Mouse (Mus musculus): ENCODE measurements around the gene Gm20683. TPM values are rescaled to one million over a fixed set of nuclear protein-coding genes. Genes with fewer than 3 reads are reported as not detected.

Gm20683 gene
- polyA plus RNA-seq, 1 experiment from 2014 or later: 0.86 TPM

GRCm38 (mm10) chr17:25844396-25844901 lies 2.9 kb upstream of the Gm20683 start, which contains the start of gene Rhot2:
Rhot2 (minus strand) TSS chr17:25844851.
- peak within 1 kb of the TSS; percentile 63 for H3K9ac ChIP-seq (replicated peaks; ENCODE audit: low read depth)
- 3% methylated on average over 18 of the region's 21 CpGs for WGBS
- H3K9me3 ChIP-seq (ENCODE audit: low read length): no peaks in the 10 kb centered on the region
- H3K4me1 ChIP-seq (ENCODE audit: insufficient read depth, low read depth, low read length): 0 out of 2 replicates have a peak, but pooled peaks cover 4% of the 10 kb centered on the region
- TF ChIP-seq CTCF (IDR thresholded peaks at IDR 0.05) (peak; percentile 81), EP300 (IDR thresholded peaks at IDR 0.05) (no peak)
- peak within 1 kb of the TSS; percentile 89 for H3K4me2 ChIP-seq (replicated peaks; ENCODE audit: low read depth, low read length)
- H3K27me3 ChIP-seq (replicated peaks; ENCODE audit: insufficient read depth, low read length): no peaks in the 10 kb centered on the region
- DNase-seq (ENCODE audit: low spot score) (peak; percentile 98), ATAC-seq (peak; percentile 99)
- peaks cover 13% of the 10 kb centered on the region; the same call in 1 of the 2 replicates for H3K36me3 ChIP-seq (ENCODE audit: insufficient read depth, low read length)
- peak within 1 kb of the TSS; percentile 77 for H3K4me3 ChIP-seq (ENCODE audit: low read depth, low read length)
- H3K27ac ChIP-seq (ENCODE audit: low read length): peak within 1 kb of the TSS; percentile 81

- no peak for TF ChIP-seq CTCF (IDR thresholded peaks at IDR 0.05)
- TF ChIP-seq EP300 (IDR thresholded peaks at IDR 0.05): no peak
- no peaks in the 10 kb centered on the region for H3K27me3 ChIP-seq (replicated peaks; ENCODE audit: insufficient read depth, low read length)
- H3K4me2 ChIP-seq (replicated peaks; ENCODE audit: low read depth, low read length): peak overlapping the region; percentile 89
- no peaks in the 10 kb centered on the region for H3K9me3 ChIP-seq (ENCODE audit: low read length)
- H3K36me3 ChIP-seq (ENCODE audit: insufficient read depth, low read length): peaks cover 13% of the 10 kb centered on the region; the same call in 1 of the 2 replicates
- H3K4me3 ChIP-seq (ENCODE audit: low read depth, low read length): peak overlapping the region; percentile 77
- 2% methylated on average over 33 of the region's 38 CpGs for WGBS
- peak overlapping the region; percentile 63 for H3K9ac ChIP-seq (replicated peaks; ENCODE audit: low read depth)
- ATAC-seq (peak; percentile 42), DNase-seq (ENCODE audit: low spot score) (no peak)
- H3K4me1 ChIP-seq (ENCODE audit: insufficient read depth, low read depth, low read length): 0 out of 2 replicates have a peak, but pooled peaks cover 4% of the 10 kb centered on the region
- H3K27ac ChIP-seq (ENCODE audit: low read length): peak overlapping the region; percentile 81
These were observed 2.3 kb upstream of the Gm20683 start for GRCm38 (mm10) chr17:25843636-25844395.

GRCm38 (mm10) chr17:25843122-25843521 lies 1.6 kb upstream of the Gm20683 start:
- Histone ChIP-seq H3K4me1 (ENCODE audit: insufficient read depth, low read depth, low read length) (0 out of 2 replicates have a peak, but pooled peaks cover 4% of the 10 kb centered on the region), H3K9ac (replicated peaks; ENCODE audit: low read depth) (no peak overlapping the region; the same call in 1 of the 2 replicates), H3K9me3 (ENCODE audit: low read length) (no peaks in the 10 kb centered on the region), H3K27ac (ENCODE audit: low read length) (no peak overlapping the region), H3K27me3 (replicated peaks; ENCODE audit: insufficient read depth, low read length) (no peaks in the 10 kb centered on the region), H3K4me2 (replicated peaks; ENCODE audit: low read depth, low read length) (peak overlapping the region; percentile 89), H3K4me3 (ENCODE audit: low read depth, low read length) (no peak overlapping the region), H3K36me3 (ENCODE audit: insufficient read depth, low read length) (peaks cover 13% of the 10 kb centered on the region; the same call in 1 of the 2 replicates)
- WGBS: 81% methylated on average over 4 of the region's 4 CpGs
- ATAC-seq: no peak
- TF ChIP-seq EP300 (IDR thresholded peaks at IDR 0.05) (no peak), CTCF (IDR thresholded peaks at IDR 0.05) (no peak)
- DNase-seq (ENCODE audit: low spot score): no peak

- ATAC-seq (no peak), DNase-seq (ENCODE audit: low spot score) (no peak)
- Histone ChIP-seq H3K27me3 (replicated peaks; ENCODE audit: insufficient read depth, low read length) (no peaks in the 10 kb centered on the region), H3K9me3 (ENCODE audit: low read length) (no peaks in the 10 kb centered on the region), H3K4me1 (ENCODE audit: insufficient read depth, low read depth, low read length) (0 out of 2 replicates have a peak, but pooled peaks cover 4% of the 10 kb centered on the region), H3K36me3 (ENCODE audit: insufficient read depth, low read length) (peaks cover 13% of the 10 kb centered on the region; the same call in 1 of the 2 replicates), H3K27ac (ENCODE audit: low read length) (no peak overlapping the region), H3K9ac (replicated peaks; ENCODE audit: low read depth) (no peak overlapping the region), H3K4me2 (replicated peaks; ENCODE audit: low read depth, low read length) (no peak overlapping the region), H3K4me3 (ENCODE audit: low read depth, low read length) (no peak overlapping the region)
- 76% methylated on average over 3 of the region's 3 CpGs for WGBS
- TF ChIP-seq CTCF (IDR thresholded peaks at IDR 0.05) (no peak), EP300 (IDR thresholded peaks at IDR 0.05) (no peak)
These were observed 946 bp upstream of the Gm20683 start for GRCm38 (mm10) chr17:25842509-25842908.

- peaks cover 14% of the 10 kb centered on the region; the same call in 1 of the 2 replicates for H3K4me1 ChIP-seq (ENCODE audit: insufficient read depth, low read depth, low read length)
These were observed 1.0 kb downstream of the Gm20683 start for GRCm38 (mm10) chr17:25840519-25840918.

More at GRCm38 (mm10) chr17:25840519-25840918, 1.0 kb downstream of the Gm20683 start:
- Histone ChIP-seq H3K4me3 (ENCODE audit: low read depth, low read length) (no peak overlapping the region), H3K36me3 (ENCODE audit: insufficient read depth, low read length) (peaks cover 13% of the 10 kb centered on the region; the same call in 1 of the 2 replicates), H3K27me3 (replicated peaks; ENCODE audit: insufficient read depth, low read length) (no peaks in the 10 kb centered on the region), H3K4me2 (replicated peaks; ENCODE audit: low read depth, low read length) (no peak overlapping the region), H3K9ac (replicated peaks; ENCODE audit: low read depth) (no peak overlapping the region), H3K27ac (ENCODE audit: low read length) (no peak overlapping the region), H3K9me3 (ENCODE audit: low read length) (no peaks in the 10 kb centered on the region)
- TF ChIP-seq CTCF (IDR thresholded peaks at IDR 0.05) (no peak), EP300 (IDR thresholded peaks at IDR 0.05) (no peak)
- ATAC-seq: no peak
- 95% methylated on average over 6 of the region's 6 CpGs for WGBS
- DNase-seq (ENCODE audit: low spot score): no peak

All from lung, postnatal 0 days (tissue).